Mouse (Mus musculus) frontal cortex, postnatal 36 days (tissue): Measurements from ENCODE around the gene Vwce.

Experiments used
- DNase-seq, 2 experiments: peaks; one replicate each; pipeline ENCODE4 v3.0.0; 2022; ENCODE audit warnings: low spot score in 2 of 2

The Vwce gene

GRCm38 (mm10) chr19:10634106-10634871 lies at the start of gene Vwce:
Vwce (plus strand) TSS chr19:10634213.
- DNase-seq: peak; percentile 44 to 53

- DNase-seq: no peak
These were observed 48.9 kb upstream of the Vwce start for GRCm38 (mm10) chr19:10585112-10585511.

- DNase-seq: no peak
These were observed 46.8 kb upstream of the Vwce start for GRCm38 (mm10) chr19:10587231-10587630.

GRCm38 (mm10) chr19:10589127-10589857 lies 44.7 kb upstream of the Vwce start:
- DNase-seq: no peak

- no peak for DNase-seq
These were observed 43.7 kb upstream of the Vwce start for GRCm38 (mm10) chr19:10590301-10590700.

GRCm38 (mm10) chr19:10591659-10592377 lies 42.2 kb upstream of the Vwce start:
- DNase-seq: no peak

- DNase-seq: no peak
These were observed 35.8 kb upstream of the Vwce start for GRCm38 (mm10) chr19:10598188-10598587.

GRCm38 (mm10) chr19:10599648-10600047 lies 34.4 kb upstream of the Vwce start:
- DNase-seq: no peak

GRCm38 (mm10) chr19:10602247-10602769 lies 31.7 kb upstream of the Vwce start:
- no peak for DNase-seq

GRCm38 (mm10) chr19:10602787-10603186 lies 31.2 kb upstream of the Vwce start:
- peak; percentile 83 to 89 for DNase-seq

- DNase-seq: no peak
These were observed 30.1 kb upstream of the Vwce start for GRCm38 (mm10) chr19:10603660-10604523.

GRCm38 (mm10) chr19:10604534-10604933 lies 29.5 kb upstream of the Vwce start:
- no peak for DNase-seq

- peak; percentile 99 for DNase-seq
These were observed 28.6 kb upstream of the Vwce start, which contains the start of the genes Ddb1 and Tkfc for GRCm38 (mm10) chr19:10605293-10605900. Ddb1 (plus strand) TSS chr19:10605327. Tkfc (minus strand) TSS chr19:10605654.

GRCm38 (mm10) chr19:10605901-10606622 lies 28.0 kb upstream of the Vwce start:
- DNase-seq: no peak

GRCm38 (mm10) chr19:10608573-10609240 lies 25.3 kb upstream of the Vwce start:
- no peak for DNase-seq

- peak; percentile 53 to 70 for DNase-seq
These were observed 882 bp downstream of the Vwce start for GRCm38 (mm10) chr19:10634872-10635318.

GRCm38 (mm10) chr19:10637840-10638239 lies 3.8 kb downstream of the Vwce start:
- DNase-seq: no peak

GRCm38 (mm10) chr19:10640080-10640479 lies 6.1 kb downstream of the Vwce start:
- DNase-seq: no peak
